Mouse (Mus musculus): Measurements from ENCODE around the gene Rbfox3. TPM values are rescaled to one million over a fixed set of nuclear protein-coding genes. Genes with fewer than 3 reads are reported as not detected.

Gene Rbfox3
- polyA plus RNA-seq, 1 experiment from 2014 or later: 1.2 TPM

DNA sequence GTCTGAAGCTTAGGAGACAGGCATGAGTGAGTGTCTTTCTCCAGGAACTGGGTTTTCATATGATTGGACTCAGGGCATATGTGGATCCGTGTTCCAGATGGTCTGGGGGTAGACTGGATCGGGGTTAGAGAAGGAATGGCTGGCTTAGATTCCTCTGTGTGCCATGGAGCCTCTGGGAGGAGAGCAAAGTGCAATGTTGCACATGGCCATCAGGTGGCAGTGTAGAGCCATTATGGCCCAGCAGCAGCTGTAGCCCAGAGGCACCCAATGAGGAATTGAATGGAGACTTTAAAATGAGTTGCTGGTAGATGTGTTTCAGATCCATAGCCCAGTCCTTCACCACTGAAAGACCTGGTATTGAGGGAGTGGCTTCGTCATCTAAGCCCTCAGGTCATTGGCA lies 465.6 kb downstream of the Rbfox3 start:
- Histone ChIP-seq H3K36me3 (ENCODE audit: control insufficient read depth, insufficient read depth) (no peaks in the 10 kb centered on the region; the same call in 1 of the 2 replicates), H3K9ac (ENCODE audit: low read depth, low read length) (no peak overlapping the region), H3K9me3 (ENCODE audit: control insufficient read depth) (no peaks in the 10 kb centered on the region), H3K4me2 (replicated peaks; ENCODE audit: low read depth) (no peak overlapping the region), H3K4me3 (ENCODE audit: low read depth, low read length) (no peak overlapping the region), H3K4me1 (replicated peaks; ENCODE audit: control insufficient read depth, insufficient read depth, low read length) (no peaks in the 10 kb centered on the region), H3K27me3 (replicated peaks; ENCODE audit: control insufficient read depth, insufficient read depth, low read length) (no peaks in the 10 kb centered on the region), H3K27ac (ENCODE audit: low read depth, low read length) (no peak overlapping the region)
- peak; percentile 52; the same call in 1 of the 2 replicates for ATAC-seq
- peak; percentile 99 for TF ChIP-seq CTCF (IDR thresholded peaks at IDR 0.05; ENCODE audit: low read depth)
- WGBS: 8% methylated on average over 3 of the region's 3 CpGs

DNA sequence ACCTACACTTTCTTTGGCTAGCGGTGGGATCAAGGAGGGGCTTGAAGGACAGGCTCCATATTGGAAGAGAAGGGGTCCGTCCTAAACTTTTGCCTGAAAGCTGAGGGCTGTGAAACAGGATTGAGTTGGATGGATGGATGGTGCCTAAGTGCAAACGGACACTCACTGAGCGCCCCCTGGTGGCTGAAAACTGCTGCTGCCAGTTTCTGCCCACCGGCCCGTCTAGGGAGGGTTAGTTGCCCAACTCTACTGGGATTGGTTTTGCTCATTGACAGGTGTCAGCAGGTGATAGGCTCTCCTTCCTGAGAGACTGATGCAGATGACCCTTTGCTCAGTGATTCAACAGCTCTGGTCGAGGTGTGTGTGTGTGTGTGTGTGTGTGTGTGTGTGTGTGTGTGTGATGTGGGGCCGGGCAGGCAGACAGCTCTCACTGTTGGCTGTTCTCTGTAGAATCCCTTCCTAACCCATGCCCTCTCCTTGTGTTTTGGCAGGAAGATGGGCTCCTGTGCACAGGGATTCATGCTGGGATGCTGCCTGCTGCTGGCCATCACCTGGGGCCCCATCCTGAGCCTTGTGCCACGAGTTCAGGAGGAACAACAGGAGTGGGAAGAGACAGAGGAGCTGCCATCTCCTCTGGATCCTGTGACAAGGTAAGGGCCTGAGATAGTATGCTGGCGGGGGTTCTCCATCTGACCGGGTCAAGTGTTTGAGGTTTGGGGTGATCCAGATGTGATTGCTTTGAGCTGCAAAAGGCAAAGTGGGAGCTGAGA lies 468.0 kb downstream of the Rbfox3 start:
- TF ChIP-seq CTCF (IDR thresholded peaks at IDR 0.05; ENCODE audit: low read depth): peak; percentile 93
- Histone ChIP-seq H3K9ac (ENCODE audit: low read depth, low read length) (no peak overlapping the region), H3K27ac (ENCODE audit: low read depth, low read length) (no peak overlapping the region), H3K4me1 (replicated peaks; ENCODE audit: control insufficient read depth, insufficient read depth, low read length) (no peaks in the 10 kb centered on the region), H3K27me3 (replicated peaks; ENCODE audit: control insufficient read depth, insufficient read depth, low read length) (no peaks in the 10 kb centered on the region), H3K4me3 (ENCODE audit: low read depth, low read length) (no peak overlapping the region), H3K4me2 (replicated peaks; ENCODE audit: low read depth) (no peak overlapping the region), H3K36me3 (ENCODE audit: control insufficient read depth, insufficient read depth) (no peaks in the 10 kb centered on the region; the same call in 1 of the 2 replicates), H3K9me3 (ENCODE audit: control insufficient read depth) (no peaks in the 10 kb centered on the region)
- ATAC-seq: peak; percentile 53
- WGBS: 36% methylated on average over 11 of the region's 11 CpGs

DNA sequence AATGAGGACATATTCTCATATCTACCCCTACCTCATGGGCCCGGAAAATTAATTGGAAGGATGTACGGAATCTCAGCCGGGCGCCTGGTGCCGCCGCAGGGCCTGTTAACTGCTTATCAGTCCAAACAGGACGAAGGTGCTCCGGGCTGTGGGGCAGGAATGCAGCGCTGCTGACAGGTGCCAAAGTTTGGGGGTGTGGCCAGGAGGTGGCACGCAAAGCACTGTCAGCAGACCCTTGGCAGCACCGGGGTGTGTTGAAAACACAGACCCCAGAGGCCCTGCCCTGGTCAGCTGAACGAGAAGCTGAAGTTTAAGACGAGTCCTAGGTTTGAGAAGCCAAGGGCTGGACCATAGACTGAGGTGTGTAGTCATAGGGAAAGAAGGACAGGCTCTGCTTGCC lies 468.7 kb downstream of the Rbfox3 start:
- Histone ChIP-seq H3K27ac (ENCODE audit: low read depth, low read length) (no peak overlapping the region), H3K36me3 (ENCODE audit: control insufficient read depth, insufficient read depth) (no peaks in the 10 kb centered on the region; the same call in 1 of the 2 replicates), H3K4me3 (ENCODE audit: low read depth, low read length) (no peak overlapping the region), H3K27me3 (replicated peaks; ENCODE audit: control insufficient read depth, insufficient read depth, low read length) (no peaks in the 10 kb centered on the region), H3K4me2 (replicated peaks; ENCODE audit: low read depth) (no peak overlapping the region), H3K9ac (ENCODE audit: low read depth, low read length) (no peak overlapping the region), H3K4me1 (replicated peaks; ENCODE audit: control insufficient read depth, insufficient read depth, low read length) (no peaks in the 10 kb centered on the region), H3K9me3 (ENCODE audit: control insufficient read depth) (no peaks in the 10 kb centered on the region)
- 52% methylated on average over 13 of the region's 13 CpGs for WGBS
- no peak for TF ChIP-seq CTCF (IDR thresholded peaks at IDR 0.05; ENCODE audit: low read depth)
- ATAC-seq: no peak

Small RNA genes lying within 50 kb of the gene (microRNA-seq; reads per million reads assigned to microRNA genes)
- not detected for gene Gm25040

Other genes with a start within 250 kb of the Rbfox3 start
- gene Enpp7, start 76.6 kb upstream of the Rbfox3 start, polyA plus RNA-seq (2015; fragmentation: Nextera tagmentation; extraction: Ambion mirVana): 30.9 and 32.3 TPM in 2 replicates
- gene Cbx2, start 111.4 kb upstream of the Rbfox3 start, polyA plus RNA-seq (2015; fragmentation: Nextera tagmentation; extraction: Ambion mirVana): 4.9 TPM in 2 replicates
- 6.4 and 6.6 TPM in 2 replicates for gene Cbx8, start 129.4 kb upstream of the Rbfox3 start, polyA plus RNA-seq (2015; fragmentation: Nextera tagmentation; extraction: Ambion mirVana)
- 6.5 and 7.6 TPM in 2 replicates for gene Cbx4, start 174.6 kb upstream of the Rbfox3 start, polyA plus RNA-seq (2015; fragmentation: Nextera tagmentation; extraction: Ambion mirVana)

All from intestine, postnatal 0 days (tissue).